Mouse (Mus musculus) fibroblast of lung, adult 2 months (primary cell): ENCODE data around the gene Chrna10.

Experiments
- DNase-seq: peaks from one replicate; pipeline ENCODE4 v3.0.0-alpha.2; 2011; ENCODE audit warnings: low read depth

Gene Chrna10

GRCm38 (mm10) chr7:102081784-102082183 is 34.8 kb downstream of the Chrna10 start:
- DNase-seq = no peak

- DNase-seq = no peak
Observed at GRCm38 (mm10) chr7:102080311-102080710, 36.3 kb downstream of the Chrna10 start.

- peak; percentile 36 for DNase-seq
Observed at GRCm38 (mm10) chr7:102078517-102078916, 38.1 kb downstream of the Chrna10 start.

- DNase-seq = no peak
Observed at GRCm38 (mm10) chr7:102076714-102077296, 39.8 kb downstream of the Chrna10 start.

- DNase-seq = no peak
Observed at GRCm38 (mm10) chr7:102066363-102066762, 50.3 kb downstream of the Chrna10 start.

GRCm38 (mm10) chr7:102065046-102065891 is 51.4 kb downstream of the Chrna10 start, which contains the start of the genes Rnf121, Xndc1 and Xntrpc:
TSS of gene Rnf121 (minus strand) at chr7:102065469.
TSS of gene Xndc1 (plus strand) at chr7:102065511.
TSS of gene Xntrpc (plus strand) at chr7:102065713.
- DNase-seq = peak; percentile 89

GRCm38 (mm10) chr7:102064655-102065045 is 52.0 kb downstream of the Chrna10 start:
- DNase-seq = no peak

GRCm38 (mm10) chr7:102063891-102064290 is 52.7 kb downstream of the Chrna10 start:
- no peak for DNase-seq

GRCm38 (mm10) chr7:102062203-102062602 is 54.4 kb downstream of the Chrna10 start:
- DNase-seq = no peak

- no peak for DNase-seq
Observed at GRCm38 (mm10) chr7:102061353-102061752, 55.3 kb downstream of the Chrna10 start.
